Mouse (Mus musculus) adrenal gland, postnatal 10 days (tissue): ENCODE measurements around the gene Krt36. TPM values are rescaled to one million over a fixed set of nuclear protein-coding genes. Genes with fewer than 3 reads are reported as not detected.

Source experiments
- DNase-seq: peaks from one replicate; pipeline ENCODE4 v3.0.0; 2021; ENCODE audit warnings: mixed read lengths
- long read RNA-seq, 2 experiments: library from polyadenylated mRNA; stranded (forward); transcript quantifications; one replicate each; pipeline ENCODE4 v2.0.0; 2021
- total RNA-seq, 2 experiments: library from RNA; stranded (reverse); gene quantifications; 2 replicates each; pipeline ENCODE4 v1.2.3; 2021

The Krt36 gene
- total RNA-seq = under 1 TPM; 0.21 to 0.51 TPM
- long read RNA-seq, experiment 1 = 0 reads
- long read RNA-seq, experiment 2 = 0 reads

DNA sequence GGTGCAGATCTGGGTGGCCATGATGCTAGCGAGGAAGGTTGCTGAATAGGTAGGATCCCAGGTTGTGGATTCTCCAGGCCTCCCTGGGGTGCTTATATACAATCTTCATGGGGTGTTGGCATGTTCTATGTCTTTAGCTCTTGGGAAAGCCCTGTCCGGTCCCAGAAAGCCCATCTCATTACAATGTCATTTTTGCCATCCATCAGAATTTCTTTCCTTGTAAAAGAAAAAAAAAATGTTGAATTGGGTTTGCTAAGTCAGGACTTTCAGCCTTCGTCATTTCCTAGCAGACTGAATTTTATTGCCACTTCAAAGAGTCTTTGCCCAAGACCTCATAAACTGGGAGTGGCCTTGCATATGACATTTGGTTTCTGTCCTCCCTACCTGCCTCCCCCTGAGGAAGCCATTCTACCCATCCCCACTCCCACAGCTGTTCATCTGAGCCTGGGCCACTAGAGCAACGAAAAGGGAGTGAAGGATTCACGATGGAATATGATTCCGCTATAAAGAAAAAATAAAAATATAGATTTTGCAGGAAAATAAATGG, at the start of gene Krt36:
Gene Krt36 (minus strand): TSS at position 51 of the 547 bp plus-strand sequence.
- no peak for DNase-seq

- no peak for DNase-seq
Measured at GRCm38 (mm10) chr11:100148615-100149330, 43.3 kb upstream of the Krt36 start, which contains the start of gene Krt19. Gene Krt19, minus strand, starts transcription at chr11:100148665.

DNA sequence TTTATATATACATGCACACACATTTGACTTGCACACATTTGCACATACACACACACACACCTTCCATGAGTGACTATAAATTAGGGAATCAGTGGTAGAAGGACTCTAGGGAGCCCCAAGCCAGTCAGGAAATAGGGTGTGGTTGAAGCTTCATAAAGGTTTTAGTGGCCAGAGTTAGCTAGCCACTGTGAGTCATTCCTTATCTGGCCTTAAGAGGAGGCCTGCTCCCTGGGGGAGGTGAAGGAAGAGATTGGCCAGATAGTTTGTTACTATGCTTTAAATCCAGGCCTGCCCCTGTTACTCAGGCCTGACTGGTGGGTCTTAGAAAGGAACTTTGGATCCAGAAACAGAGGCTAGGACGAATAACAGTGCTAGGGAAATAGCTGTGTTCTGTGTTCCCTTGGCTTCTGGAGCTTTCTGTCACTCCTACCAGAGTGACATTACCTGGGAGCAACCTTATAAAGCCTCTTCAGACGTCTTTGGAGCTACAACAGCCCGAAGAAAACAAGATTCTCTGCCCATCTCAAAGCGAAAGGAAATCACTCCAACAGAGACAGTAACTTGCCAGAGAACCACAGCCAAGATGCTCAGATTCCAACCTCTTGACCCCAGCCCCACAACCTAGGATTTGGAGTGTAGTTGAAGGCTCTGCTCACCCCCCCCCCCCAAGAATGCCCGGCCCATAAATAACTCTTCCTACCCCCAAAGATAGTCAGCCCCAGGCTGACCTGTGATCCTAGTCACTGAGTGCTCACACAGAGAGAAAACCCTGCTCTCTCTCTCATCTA, 42.3 kb upstream of the Krt36 start:
- DNase-seq = no peak

- DNase-seq = no peak
Measured at GRCm38 (mm10) chr11:100145858-100146560, 40.6 kb upstream of the Krt36 start.

- no peak for DNase-seq
Measured at GRCm38 (mm10) chr11:100145104-100145503, 39.7 kb upstream of the Krt36 start.

- DNase-seq = peak; percentile 21
Measured at GRCm38 (mm10) chr11:100140966-100141365, 35.5 kb upstream of the Krt36 start.

DNA sequence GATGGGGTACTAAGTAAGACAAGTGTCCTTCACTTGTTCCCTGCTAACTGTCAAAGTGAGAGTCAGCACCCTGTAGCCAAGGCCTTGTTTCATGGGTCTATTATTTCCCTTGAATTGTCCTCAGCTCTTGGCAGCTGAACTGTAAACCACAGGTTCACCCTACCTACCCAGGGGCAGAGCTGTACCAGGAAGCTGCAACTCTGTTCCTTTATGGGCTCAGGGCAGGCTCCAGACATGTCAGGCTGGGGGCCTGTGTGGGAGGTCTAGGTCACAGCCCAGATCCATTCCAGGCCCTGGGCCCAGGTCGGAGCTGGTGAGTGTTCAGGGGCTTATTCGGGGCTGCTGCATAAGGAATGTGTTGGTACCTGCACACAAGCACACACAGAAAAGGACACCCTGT, 34.0 kb upstream of the Krt36 start:
- DNase-seq = no peak

DNA sequence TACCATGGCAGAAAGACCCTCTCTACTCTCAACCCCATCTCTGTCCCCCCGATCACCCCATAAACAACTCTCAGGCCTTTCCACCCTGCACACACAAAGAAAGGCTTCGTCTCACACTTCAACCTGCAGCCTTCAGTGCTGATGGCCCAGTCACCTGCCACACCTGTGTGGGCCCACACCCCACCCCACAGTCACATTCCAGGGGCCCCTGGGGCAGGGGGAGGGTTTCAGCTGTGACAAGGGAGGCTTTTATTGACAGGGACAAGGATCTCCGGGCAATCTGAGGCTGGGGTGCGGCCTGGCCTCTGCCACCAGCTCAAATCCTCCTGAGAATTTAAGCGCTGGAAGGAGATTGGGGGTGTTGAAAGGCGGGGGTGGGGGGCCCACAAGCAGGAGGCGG, 33.4 kb upstream of the Krt36 start:
- DNase-seq = no peak

GRCm38 (mm10) chr11:100137693-100138092, 32.3 kb upstream of the Krt36 start:
- DNase-seq = no peak

DNA sequence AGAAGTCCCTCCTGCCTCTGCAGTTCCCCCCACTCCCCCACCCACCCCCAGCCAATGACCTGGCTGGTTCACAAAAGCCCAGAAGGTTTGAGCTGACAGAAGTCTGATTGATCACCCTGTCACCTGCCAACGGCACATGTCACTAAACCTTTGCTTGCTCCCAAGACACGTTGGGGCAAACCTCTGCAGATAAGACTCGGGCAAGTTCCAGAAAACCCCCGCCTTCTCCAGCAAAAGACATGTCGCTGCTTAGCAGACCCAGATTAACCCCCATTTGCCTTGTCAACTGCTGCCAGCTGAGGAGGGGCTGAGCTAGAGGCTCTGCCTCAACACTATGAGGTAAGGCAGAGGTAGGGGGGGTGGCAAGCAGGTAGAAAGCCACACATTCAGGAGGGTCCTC, 31.1 kb upstream of the Krt36 start:
- DNase-seq = no peak

DNA sequence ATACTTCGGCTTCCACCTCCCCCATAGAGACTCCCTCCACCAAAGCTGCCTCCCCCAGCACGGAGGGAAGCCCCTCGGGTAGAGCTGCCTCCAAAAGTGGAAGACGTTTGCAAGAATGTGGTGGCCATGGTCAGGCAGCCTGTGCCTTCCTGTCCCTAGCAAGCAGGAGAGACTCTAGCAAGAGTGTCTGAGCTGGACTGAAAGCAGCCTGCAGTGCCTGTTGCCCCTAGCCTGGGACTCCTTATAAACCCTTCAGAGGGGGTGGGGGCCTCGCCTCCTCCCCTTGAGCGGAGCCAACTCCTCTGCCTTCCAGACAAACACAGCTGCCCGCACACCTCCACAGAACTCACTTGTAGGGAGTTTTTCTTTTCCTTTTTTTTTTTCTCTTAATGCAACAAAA, 30.3 kb upstream of the Krt36 start, which contains the start of gene Krt15:
Gene Krt15 (minus strand): TSS at position 198 of the 400 bp plus-strand sequence.
- no peak for DNase-seq

DNA sequence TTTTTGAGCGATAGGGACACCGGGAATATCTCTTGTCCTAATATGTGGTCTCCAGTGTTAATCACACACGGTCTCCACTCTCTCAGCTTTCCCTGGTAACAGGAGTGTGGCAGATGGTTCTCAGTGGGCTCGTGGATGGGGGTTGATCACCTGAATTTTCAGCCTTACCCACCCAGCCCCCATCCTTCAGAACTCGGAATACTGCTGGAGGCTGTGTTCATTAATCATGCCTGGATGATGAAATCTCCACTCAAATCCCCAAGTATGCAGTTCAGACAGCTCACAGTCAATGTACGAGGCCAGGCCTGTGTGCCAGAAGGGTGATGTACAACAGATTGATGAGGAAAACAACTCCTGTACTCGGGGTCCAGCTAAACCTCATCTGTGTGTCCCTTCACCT, 19.5 kb upstream of the Krt36 start:
- DNase-seq = no peak

GRCm38 (mm10) chr11:100121466-100121865, 16.0 kb upstream of the Krt36 start, which contains the start of gene Krt13:
Gene Krt13, minus strand, starts transcription at chr11:100121566.
- DNase-seq = no peak

GRCm38 (mm10) chr11:100120331-100120730, 14.9 kb upstream of the Krt36 start:
- no peak for DNase-seq

DNA sequence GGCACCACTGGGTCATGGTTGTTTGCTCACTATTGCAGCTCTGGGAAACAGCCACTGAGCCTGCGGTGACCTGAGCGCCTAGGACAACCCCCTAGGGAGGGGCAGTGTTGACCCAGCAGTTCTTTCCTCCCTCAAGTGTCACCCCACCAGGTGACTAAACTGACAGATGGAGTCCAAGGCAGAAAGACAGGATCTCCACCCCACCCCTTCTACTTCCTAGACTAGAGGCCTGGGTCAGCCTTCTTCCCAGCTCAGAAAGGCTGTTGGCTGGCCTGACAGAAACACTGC, 8.3 kb upstream of the Krt36 start:
- DNase-seq = peak; percentile 28

GRCm38 (mm10) chr11:100112935-100113741, 7.7 kb upstream of the Krt36 start:
- no peak for DNase-seq

GRCm38 (mm10) chr11:100102693-100103429, 2.6 kb downstream of the Krt36 start:
- DNase-seq = no peak

GRCm38 (mm10) chr11:100100391-100100790, 5.0 kb downstream of the Krt36 start:
- no peak for DNase-seq

DNA sequence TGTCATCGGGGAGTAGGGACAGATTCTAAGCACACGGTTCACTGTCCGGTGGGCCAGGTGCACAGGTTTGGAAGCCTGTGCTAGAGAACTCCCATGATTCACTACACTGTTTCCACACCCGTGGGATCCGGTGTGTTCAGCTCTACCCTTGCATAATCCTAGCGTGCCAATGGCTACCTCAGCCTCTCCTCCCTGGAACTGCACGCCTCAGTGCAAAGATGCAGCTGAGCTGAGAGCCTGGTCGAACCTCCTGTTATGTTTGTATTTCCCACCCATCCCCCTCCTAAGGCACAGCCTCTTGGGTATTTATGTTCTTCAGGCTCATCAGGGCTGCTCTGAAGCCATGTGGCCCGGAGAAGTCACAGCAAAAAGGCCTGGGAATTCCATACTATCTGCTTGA, 7.6 kb downstream of the Krt36 start:
- no peak for DNase-seq

GRCm38 (mm10) chr11:100096141-100096540, 9.3 kb downstream of the Krt36 start, which contains the start of gene Krt35:
Gene Krt35, minus strand, starts transcription at chr11:100096241.
- no peak for DNase-seq
